Mouse (Mus musculus) intestine, embryonic 14.5 days (tissue): Measurements from ENCODE around the gene St3gal4. TPM values are rescaled to one million over a fixed set of nuclear protein-coding genes. Genes with fewer than 3 reads are reported as not detected.

Experiments
- ATAC-seq: fragments of 200-750 bp; cut with Nextera tagmentation; replicated peaks from 2 replicates; pipeline ENCODE4 v1.8.0; 2017; ENCODE audit warnings: low read depth, moderate number of reproducible peaks, moderate TSS enrichment, moderate library complexity; ENCODE audit not compliant: low FRiP score, low TSS enrichment
- DNase-seq: peaks from one replicate; pipeline ENCODE4 v3.0.0-alpha.2; 2018; ENCODE audit warnings: low spot score
- H3K27ac ChIP-seq: fragments of 300-500 bp; sonication (generic); 2 replicates; pipeline ENCODE4 v1.5.1; 2014; ENCODE audit warnings: low read depth, mild to moderate bottlenecking, control low read depth
- H3K27me3 ChIP-seq: fragments of 300-500 bp; sonication (generic); replicated peaks from 2 replicates; pipeline ENCODE4 v1.6.1; 2014; ENCODE audit warnings: low read length, control low read depth; ENCODE audit not compliant: control insufficient read depth, insufficient read depth
- H3K36me3 ChIP-seq: fragments of 300-500 bp; sonication (generic); 2 replicates; pipeline ENCODE4 v1.6.1; 2014; ENCODE audit warnings: low read length, control low read depth; ENCODE audit not compliant: control insufficient read depth, insufficient read depth
- H3K4me1 ChIP-seq: fragments of 300-500 bp; sonication (generic); replicated peaks from 2 replicates; pipeline ENCODE4 v1.6.1; 2014; ENCODE audit warnings: low read length, control low read depth, mixed read lengths; ENCODE audit not compliant: control insufficient read depth, insufficient read depth
- H3K4me2 ChIP-seq: fragments of 300-500 bp; sonication (generic); 2 replicates; pipeline ENCODE4 v1.6.1; 2014; ENCODE audit warnings: low read length
- H3K4me3 ChIP-seq: fragments of 300-500 bp; sonication (generic); 2 replicates; pipeline ENCODE4 v1.5.1; 2014; ENCODE audit warnings: low read depth, low read length, control low read depth, mixed read lengths
- H3K9ac ChIP-seq: fragments of 300-500 bp; sonication (generic); 2 replicates; pipeline ENCODE4 v1.6.1; 2014; ENCODE audit warnings: mild to moderate bottlenecking, low read length
- H3K9me3 ChIP-seq: fragments of 300-500 bp; sonication (generic); 2 replicates; pipeline ENCODE4 v1.6.1; 2016; ENCODE audit warnings: low read length, control low read depth; ENCODE audit not compliant: control insufficient read depth
- WGBS: fragments of 180-500 bp; shearing (Covaris S2); extraction: QIAGEN DNeasy Blood & Tissue Kit; methylation state at CpG from one replicate; pipeline ENCODE4 v1.1.7; 2014; 5-methylcytosine and 5-hydroxymethylcytosine counted together
- polyA plus RNA-seq: library from polyadenylated mRNA; unstranded; fragments of >200 nt; fragmentation: Nextera tagmentation; extraction: Ambion mirVana; gene quantifications from 2 replicates; pipeline ENCODE4 v1.2.1, GENCODE M21; 2014

The St3gal4 gene
- polyA plus RNA-seq, 1 experiment from 2014 or later, result 34.1 TPM

GRCm38 (mm10) chr9:35138029-35138428 lies 19.0 kb upstream of the St3gal4 start:
- Histone ChIP-seq H3K4me3 (no peak overlapping the region), H3K4me2 (no peak overlapping the region), H3K27me3 (no peaks in the 10 kb centered on the region), H3K4me1 (no peaks in the 10 kb centered on the region), H3K36me3 (peaks cover 4% of the 10 kb centered on the region; the same call in 1 of the 2 replicates), H3K9me3 (no peaks in the 10 kb centered on the region), H3K27ac (no peak overlapping the region), H3K9ac (no peak overlapping the region)
- DNase-seq (no peak), ATAC-seq (no peak)
- WGBS, result 79% methylated on average over 7 of the region's 7 CpGs

GRCm38 (mm10) chr9:35135575-35135974 lies 16.5 kb upstream of the St3gal4 start:
- WGBS, result 65% methylated on average over 6 of the region's 6 CpGs
- H3K9ac ChIP-seq, result no peak overlapping the region
- H3K9me3 ChIP-seq, result no peaks in the 10 kb centered on the region
- no peaks in the 10 kb centered on the region for H3K4me1 ChIP-seq
- peaks cover 4% of the 10 kb centered on the region; the same call in 1 of the 2 replicates for H3K36me3 ChIP-seq
- no peak for ATAC-seq
- DNase-seq, result no peak
- no peaks in the 10 kb centered on the region for H3K27me3 ChIP-seq
- H3K27ac ChIP-seq, result no peak overlapping the region
- H3K4me3 ChIP-seq, result no peak overlapping the region
- H3K4me2 ChIP-seq, result no peak overlapping the region

GRCm38 (mm10) chr9:35131637-35132397 lies 12.7 kb upstream of the St3gal4 start:
- no peak overlapping the region for H3K9ac ChIP-seq
- ATAC-seq (no peak), DNase-seq (no peak)
- no peaks in the 10 kb centered on the region for H3K4me1 ChIP-seq
- H3K27me3 ChIP-seq, result no peaks in the 10 kb centered on the region
- H3K4me3 ChIP-seq, result no peak overlapping the region
- H3K27ac ChIP-seq, result no peak overlapping the region
- no peaks in the 10 kb centered on the region for H3K9me3 ChIP-seq
- H3K36me3 ChIP-seq, result peaks cover 23% of the 10 kb centered on the region
- H3K4me2 ChIP-seq, result no peak overlapping the region
- WGBS, result 88% methylated on average over 16 of the region's 16 CpGs

- DNase-seq, result no peak
- H3K36me3 ChIP-seq, result peaks cover 42% of the 10 kb centered on the region
- H3K4me3 ChIP-seq, result no peak overlapping the region
- 86% methylated on average over 9 of the region's 9 CpGs for WGBS
- no peaks in the 10 kb centered on the region for H3K4me1 ChIP-seq
- no peak overlapping the region for H3K4me2 ChIP-seq
- no peaks in the 10 kb centered on the region for H3K9me3 ChIP-seq
- no peaks in the 10 kb centered on the region for H3K27me3 ChIP-seq
- H3K27ac ChIP-seq, result no peak overlapping the region
- ATAC-seq, result no peak
- H3K9ac ChIP-seq, result no peak overlapping the region
Observed at GRCm38 (mm10) chr9:35128995-35129418, 9.9 kb upstream of the St3gal4 start.

- Histone ChIP-seq H3K9me3 (no peaks in the 10 kb centered on the region), H3K27ac (no peak overlapping the region), H3K4me2 (no peak overlapping the region), H3K36me3 (peaks cover 45% of the 10 kb centered on the region), H3K4me3 (no peak overlapping the region), H3K4me1 (no peaks in the 10 kb centered on the region), H3K27me3 (no peaks in the 10 kb centered on the region), H3K9ac (no peak overlapping the region)
- DNase-seq, result no peak
- no peak for ATAC-seq
- 91% methylated on average over 3 of the region's 3 CpGs for WGBS
Observed at GRCm38 (mm10) chr9:35128564-35128963, 9.5 kb upstream of the St3gal4 start.

- no peak overlapping the region for H3K27ac ChIP-seq
- no peak for ATAC-seq
- WGBS, result 93% methylated on average over 5 of the region's 5 CpGs
Observed at GRCm38 (mm10) chr9:35127561-35127960, 8.5 kb upstream of the St3gal4 start.

GRCm38 (mm10) chr9:35127147-35127546 lies 8.1 kb upstream of the St3gal4 start:
- Histone ChIP-seq H3K4me2 (no peak overlapping the region), H3K27ac (no peak overlapping the region), H3K9ac (no peak overlapping the region), H3K9me3 (no peaks in the 10 kb centered on the region), H3K4me3 (no peak overlapping the region), H3K27me3 (no peaks in the 10 kb centered on the region), H3K36me3 (peaks cover 54% of the 10 kb centered on the region), H3K4me1 (no peaks in the 10 kb centered on the region)
- ATAC-seq (no peak), DNase-seq (no peak)
- WGBS, result 86% methylated on average over 6 of the region's 6 CpGs

More at GRCm38 (mm10) chr9:35127561-35127960, 8.5 kb upstream of the St3gal4 start:
- no peak overlapping the region for H3K4me2 ChIP-seq
- no peak overlapping the region for H3K9ac ChIP-seq
- no peaks in the 10 kb centered on the region for H3K9me3 ChIP-seq
- no peak for DNase-seq
- no peaks in the 10 kb centered on the region for H3K27me3 ChIP-seq
- H3K36me3 ChIP-seq, result peaks cover 54% of the 10 kb centered on the region
- H3K4me3 ChIP-seq, result no peak overlapping the region
- no peaks in the 10 kb centered on the region for H3K4me1 ChIP-seq

- Histone ChIP-seq H3K4me1 (no peaks in the 10 kb centered on the region), H3K27ac (no peak overlapping the region), H3K36me3 (peaks cover 50% of the 10 kb centered on the region), H3K27me3 (no peaks in the 10 kb centered on the region), H3K9me3 (no peaks in the 10 kb centered on the region), H3K4me3 (no peak overlapping the region), H3K4me2 (no peak overlapping the region), H3K9ac (no peak overlapping the region)
- 95% methylated on average over 8 of the region's 8 CpGs for WGBS
- DNase-seq (no peak), ATAC-seq (no peak)
Observed at GRCm38 (mm10) chr9:35124678-35124955, 5.5 kb upstream of the St3gal4 start.
